19 mouse cellular contexts compared by ENCODE assay signal in the genomic region with DNA sequence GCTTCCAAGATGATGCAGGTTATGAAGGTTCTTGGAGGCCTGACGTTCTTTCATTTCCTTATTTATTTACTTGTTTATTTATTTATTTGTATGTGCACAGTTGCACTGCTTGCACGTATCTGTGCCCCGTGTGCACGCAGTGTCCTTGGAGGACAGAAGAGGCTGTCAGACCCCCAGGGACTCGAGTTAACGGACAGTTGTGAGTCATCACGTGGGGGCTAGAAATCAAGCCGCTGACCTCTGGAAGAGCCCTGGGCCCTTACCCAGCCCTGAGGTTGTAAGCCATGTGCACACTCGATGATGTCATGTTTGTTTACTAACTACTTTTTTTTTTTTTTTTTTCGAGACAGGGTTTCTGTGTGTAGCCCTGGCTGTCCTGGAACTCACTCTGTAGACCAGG.
"Had no signal": no experiment of that assay in that cellular context is flagged by ENCODE, and none has a peak within 500 bp of the region (broad histone marks: within the 10 kb centered on the region; RNA-seq: fewer than 3 reads in every experiment).

No protein-coding gene starts in this region.

- H3K9ac ChIP-seq: limb, embryonic 12.5 days; limb, embryonic 15.5 days; liver, embryonic 14.5 days; lung, embryonic 15.5 days; neural tube, embryonic 13.5 days; stomach, embryonic 15.5 days had no signal

- H3K36me3 ChIP-seq: limb, embryonic 12.5 days; limb, embryonic 15.5 days; lung, embryonic 15.5 days; midbrain, embryonic 10.5 days; neural tube, embryonic 13.5 days; stomach, embryonic 15.5 days had no signal

- DNase-seq: kidney, postnatal 14 days; left cerebral cortex, postnatal 4 days; lung, adult 18-20 months; lung, postnatal 10 days; lung, postnatal 36 days; midbrain, embryonic 14.5 days; retina, postnatal 1 day; right cerebral cortex, postnatal 25 days; spleen, adult 18-20 months; thymus, postnatal 25 days had no signal

- H3K4me3 ChIP-seq: limb, embryonic 12.5 days; limb, embryonic 15.5 days; lung, embryonic 15.5 days; megakaryocyte, embryonic 14.5 days; midbrain, embryonic 10.5 days; neural tube, embryonic 13.5 days; stomach, embryonic 15.5 days had no signal

- H3K27ac ChIP-seq: limb, embryonic 12.5 days; limb, embryonic 15.5 days; liver, embryonic 14.5 days; lung, embryonic 15.5 days; midbrain, embryonic 10.5 days; neural tube, embryonic 13.5 days; stomach, embryonic 15.5 days had no signal

- H3K4me1 ChIP-seq: midbrain, embryonic 10.5 days; neural tube, embryonic 13.5 days; stomach, embryonic 15.5 days had no signal

- H3K9me3 ChIP-seq: limb, embryonic 12.5 days; limb, embryonic 15.5 days; lung, embryonic 15.5 days; megakaryocyte, embryonic 14.5 days; midbrain, embryonic 10.5 days; neural tube, embryonic 13.5 days; stomach, embryonic 15.5 days had no signal

- H3K4me2 ChIP-seq: limb, embryonic 12.5 days; limb, embryonic 15.5 days; liver, embryonic 11.5 days; lung, embryonic 15.5 days; neural tube, embryonic 13.5 days; stomach, embryonic 15.5 days had no signal

- H3K27me3 ChIP-seq: limb, embryonic 12.5 days; limb, embryonic 15.5 days; lung, embryonic 15.5 days; neural tube, embryonic 13.5 days; stomach, embryonic 15.5 days had no signal
